Mouse (Mus musculus) testis, adult 2 months (tissue): ENCODE results near the gene Elmod2.

Experiments
- CTCF ChIP-seq: fragments of 200-500 bp; IDR thresholded peaks from 2 replicates; pipeline ENCODE4 v1.5.1; 2012; ENCODE audit warnings: low read depth, mild to moderate bottlenecking, inconsistent platforms, low read length, moderate library complexity; ENCODE audit not compliant: control insufficient read depth, insufficient read depth, insufficient replicate concordance
- POLR2A ChIP-seq: fragments of 200-500 bp; IDR thresholded peaks from 2 replicates; pipeline ENCODE4 v1.6.1; 2012; ENCODE audit warnings: low read depth, mild to moderate bottlenecking, inconsistent platforms, low read length, moderate library complexity; ENCODE audit not compliant: control insufficient read depth

DNA sequence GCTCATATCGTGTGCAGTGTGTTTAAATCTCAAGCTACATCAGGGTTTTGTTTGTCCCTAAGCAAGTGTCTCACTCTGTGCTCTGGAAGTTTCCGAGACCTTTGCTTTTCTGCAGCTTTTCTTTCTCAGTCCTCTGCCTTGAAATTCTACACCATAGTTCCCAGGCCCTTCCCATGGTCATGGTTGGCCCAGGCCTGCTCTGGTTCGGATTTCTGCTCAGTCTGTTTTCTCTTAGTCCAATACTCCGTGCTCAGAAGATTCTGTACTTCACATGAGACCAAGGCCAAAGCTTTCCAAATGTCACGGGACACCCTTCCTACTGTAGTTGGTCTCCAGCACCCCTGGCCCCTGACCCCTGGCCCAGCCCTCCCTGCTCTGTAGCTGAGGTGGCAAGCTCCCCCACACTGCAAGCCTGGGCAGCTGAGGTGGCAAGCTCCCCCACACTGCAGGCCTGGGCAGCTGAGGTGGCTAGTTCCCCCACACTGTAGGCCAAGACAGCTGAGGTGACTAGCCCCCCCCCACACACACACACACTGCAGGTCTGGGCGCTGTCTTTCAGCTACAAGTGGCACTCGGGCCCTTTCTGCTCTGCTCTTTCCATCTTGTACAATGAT lies 31.0 kb upstream of the Elmod2 start:
- TF ChIP-seq CTCF (no peak), POLR2A (no peak)
